Mouse (Mus musculus) forebrain, embryonic 11.5 days (tissue): Measurements from ENCODE around the gene Shbg. TPM values are rescaled to one million over a fixed set of nuclear protein-coding genes. Genes with fewer than 3 reads are reported as not detected.

Experiments
- ATAC-seq: fragments of 200-750 bp; cut with Nextera tagmentation; replicated peaks from 2 replicates; pipeline ENCODE4 v1.8.0; 2017; ENCODE audit warnings: moderate TSS enrichment; ENCODE audit not compliant: low FRiP score
- DNase-seq: peaks from one replicate; pipeline ENCODE4 v3.0.0-alpha.2; 2017; ENCODE audit warnings: low spot score
- H3K27ac ChIP-seq: fragments of 300-500 bp; sonication (generic); 2 replicates; pipeline ENCODE4 v1.5.1; 2014; ENCODE audit warnings: low read depth, low read length
- H3K27me3 ChIP-seq: fragments of 300-500 bp; sonication (generic); 2 replicates; pipeline ENCODE4 v1.6.1; 2014; ENCODE audit warnings: mild to moderate bottlenecking, low read length, mixed read lengths; ENCODE audit not compliant: control insufficient read depth, insufficient read depth
- H3K36me3 ChIP-seq: fragments of 300-500 bp; sonication (generic); 2 replicates; pipeline ENCODE4 v1.6.1; 2014; ENCODE audit warnings: mild to moderate bottlenecking, low read length, moderate library complexity, mixed read lengths; ENCODE audit not compliant: control insufficient read depth, insufficient read depth
- H3K4me1 ChIP-seq: fragments of 300-500 bp; sonication (generic); replicated peaks from 2 replicates; pipeline ENCODE4 v1.6.1; 2014; ENCODE audit warnings: low read length, mixed read lengths; ENCODE audit not compliant: control insufficient read depth, insufficient read depth
- H3K4me2 ChIP-seq: fragments of 300-500 bp; sonication (generic); 2 replicates; pipeline ENCODE4 v1.6.1; 2014; ENCODE audit warnings: low read depth, mild to moderate bottlenecking, low read length, moderate library complexity, mixed read lengths; ENCODE audit not compliant: severe bottlenecking
- H3K4me3 ChIP-seq: fragments of 300-500 bp; sonication (generic); 2 replicates; pipeline ENCODE4 v1.5.1; 2014; ENCODE audit warnings: low read depth, low read length
- H3K9ac ChIP-seq: fragments of 300-500 bp; sonication (generic); 2 replicates; pipeline ENCODE4 v1.6.1; 2014; ENCODE audit warnings: low read length
- H3K9me3 ChIP-seq: fragments of 300-500 bp; sonication (generic); 2 replicates; pipeline ENCODE4 v1.6.1; 2016; ENCODE audit warnings: low read length, mixed read lengths; ENCODE audit not compliant: control insufficient read depth
- WGBS: fragments of 180-500 bp; shearing (Covaris S2); extraction: QIAGEN DNeasy Blood & Tissue Kit; methylation state at CpG from one replicate; pipeline ENCODE4 v1.1.7; 2014; 5-methylcytosine and 5-hydroxymethylcytosine counted together
- microRNA counts: library from miRNA; unstranded; fragments of <30 nt; microRNA quantifications from one replicate; lab custom pipeline; 2015
- microRNA-seq: library from miRNA; unstranded; fragments of <30 nt; microRNA quantifications from one replicate; pipeline ENCODE4, GENCODE M21; 2016; ENCODE audit not compliant: insufficient number of aligned reads
- polyA plus RNA-seq: library from polyadenylated mRNA; unstranded; fragments of >200 nt; fragmentation: Nextera tagmentation; extraction: Ambion mirVana; gene quantifications from 2 replicates; pipeline ENCODE4 v1.2.1, GENCODE M21; 2014

Shbg gene
- polyA plus RNA-seq, 1 experiment from 2014 or later = not detected

GRCm38 (mm10) chr11:69578301-69578700 is 39.4 kb downstream of the Shbg start:
- H3K9ac ChIP-seq = peak overlapping the region; percentile 88
- ATAC-seq (no peak), DNase-seq (no peak)
- H3K4me2 ChIP-seq = peak overlapping the region; percentile 67
- no peaks in the 10 kb centered on the region for H3K9me3 ChIP-seq
- H3K4me1 ChIP-seq = peaks cover 16% of the 10 kb centered on the region
- H3K27me3 ChIP-seq = no peaks in the 10 kb centered on the region
- H3K27ac ChIP-seq = no peak overlapping the region
- peaks cover 3% of the 10 kb centered on the region; the same call in 1 of the 2 replicates for H3K36me3 ChIP-seq
- peak overlapping the region; percentile 81 for H3K4me3 ChIP-seq
- 14% methylated on average over 15 of the region's 15 CpGs for WGBS

- Histone ChIP-seq H3K27me3 (no peaks in the 10 kb centered on the region), H3K4me1 (peaks cover 16% of the 10 kb centered on the region), H3K36me3 (peaks cover 3% of the 10 kb centered on the region; the same call in 1 of the 2 replicates), H3K9ac (no peak overlapping the region), H3K9me3 (no peaks in the 10 kb centered on the region), H3K4me3 (no peak overlapping the region), H3K4me2 (no peak overlapping the region), H3K27ac (no peak overlapping the region)
- ATAC-seq = no peak
- DNase-seq = no peak
- WGBS = 81% methylated on average over 5 of the region's 5 CpGs
These were observed 41.4 kb downstream of the Shbg start for GRCm38 (mm10) chr11:69576307-69576706.

- Histone ChIP-seq H3K4me1 (peaks cover 16% of the 10 kb centered on the region), H3K9me3 (no peaks in the 10 kb centered on the region), H3K4me3 (no peak overlapping the region), H3K27ac (no peak overlapping the region), H3K4me2 (no peak overlapping the region), H3K9ac (no peak overlapping the region), H3K27me3 (no peaks in the 10 kb centered on the region), H3K36me3 (peaks cover 7% of the 10 kb centered on the region; the same call in 1 of the 2 replicates)
- 75% methylated on average over 3 of the region's 3 CpGs for WGBS
- ATAC-seq = no peak
- no peak for DNase-seq
These were observed 42.5 kb downstream of the Shbg start for GRCm38 (mm10) chr11:69575220-69575619.

GRCm38 (mm10) chr11:69565131-69565530 is 52.6 kb downstream of the Shbg start:
- ATAC-seq = no peak
- no peak overlapping the region for H3K9ac ChIP-seq
- H3K4me1 ChIP-seq = peaks cover 14% of the 10 kb centered on the region
- no peak overlapping the region for H3K4me3 ChIP-seq
- no peaks in the 10 kb centered on the region for H3K9me3 ChIP-seq
- H3K27me3 ChIP-seq = no peaks in the 10 kb centered on the region
- no peaks in the 10 kb centered on the region for H3K36me3 ChIP-seq
- no peak overlapping the region for H3K27ac ChIP-seq
- 83% methylated on average over 8 of the region's 8 CpGs for WGBS
- no peak for DNase-seq
- no peak overlapping the region for H3K4me2 ChIP-seq

MicroRNAs encoded within 50 kb of the gene (microRNA counts, 519-probe panel; counts per million panel counts)
- 31.2 counts per million for microRNA mmu-miR-1934 (lab: Ali Mortazavi, UCI)
- 551 counts per million, percentile 0 among the panel's probes with 10 or more counts for microRNA mmu-miR-467f (lab: Ali Mortazavi, UCI)

Small RNA genes lying within 50 kb of the gene (microRNA-seq; reads per million reads assigned to microRNA genes)
- gene Mir1934 = 5.0 reads per million
- not detected for gene Mir467f

Other genes with a start within 250 kb of the Shbg start
- 53.0 and 61.4 TPM in 2 replicates for gene Chd3, start 248.5 kb downstream of the Shbg start, polyA plus RNA-seq
- 105 and 109 TPM in 2 replicates for gene Naa38, start 222.4 kb downstream of the Shbg start, polyA plus RNA-seq
- gene Cyb5d1, start 222.3 kb downstream of the Shbg start, polyA plus RNA-seq = 43.7 and 44.4 TPM in 2 replicates
- gene Tmem88, start 219.7 kb downstream of the Shbg start, polyA plus RNA-seq = 15.6 and 18.5 TPM in 2 replicates
- 40.9 and 41.0 TPM in 2 replicates for gene Kdm6b, start 204.2 kb downstream of the Shbg start, polyA plus RNA-seq
- 2.1 and 2.6 TPM in 2 replicates for gene Dnah2, start 68.8 kb downstream of the Shbg start, polyA plus RNA-seq
- gene Efnb3, start 57.7 kb downstream of the Shbg start, polyA plus RNA-seq = 13.1 and 14.9 TPM in 2 replicates
- 39.3 and 44.1 TPM in 2 replicates for gene Wrap53, start 37.6 kb downstream of the Shbg start, polyA plus RNA-seq
- 168 and 175 TPM in 2 replicates for gene Trp53, start 37.5 kb downstream of the Shbg start, polyA plus RNA-seq
- 9.3 and 12.6 TPM in 2 replicates for gene Atp1b2, start 12.0 kb downstream of the Shbg start, polyA plus RNA-seq
- 13.9 and 17.7 TPM in 2 replicates for gene Sat2, start 4.1 kb upstream of the Shbg start, polyA plus RNA-seq
- 33.6 and 44.1 TPM in 2 replicates for gene Fxr2, start 15.1 kb upstream of the Shbg start, polyA plus RNA-seq
- not detected in 2 replicates for gene Sox15, start 37.4 kb upstream of the Shbg start, polyA plus RNA-seq
- gene Mpdu1, start 44.7 kb upstream of the Shbg start, polyA plus RNA-seq = 39.0 TPM in 2 replicates
- gene Cd68, start 48.2 kb upstream of the Shbg start, polyA plus RNA-seq = 6.3 and 6.4 TPM in 2 replicates
- 827 and 855 TPM in 2 replicates for gene Eif4a1, start 54.5 kb upstream of the Shbg start, polyA plus RNA-seq
- gene Senp3, start 64.2 kb upstream of the Shbg start, polyA plus RNA-seq = 110 and 117 TPM in 2 replicates
- not detected in 2 replicates for gene Tnfsf13, start 67.9 kb upstream of the Shbg start, polyA plus RNA-seq
- gene Tnfsf12, start 77.9 kb upstream of the Shbg start, polyA plus RNA-seq = 2.4 TPM in 2 replicates
- gene Tnfsfm13, start 78.2 kb upstream of the Shbg start, polyA plus RNA-seq = 0.60 and 1.2 TPM in 2 replicates
- 61.2 and 65.7 TPM in 2 replicates for gene Polr2a, start 140.7 kb upstream of the Shbg start, polyA plus RNA-seq
- not detected in 2 replicates for gene Slc35g3, start 144.1 kb upstream of the Shbg start, polyA plus RNA-seq
- 1.1 and 1.4 TPM in 2 replicates for gene Zbtb4, start 148.0 kb upstream of the Shbg start, polyA plus RNA-seq
- 0.73 and 1.1 TPM in 2 replicates for gene Chrnb1, start 178.0 kb upstream of the Shbg start, polyA plus RNA-seq
- gene Fgf11, start 184.0 kb upstream of the Shbg start, polyA plus RNA-seq = 1.3 and 1.7 TPM in 2 replicates
- gene Tmem102, start 187.7 kb upstream of the Shbg start, polyA plus RNA-seq = 0.32 and 0.65 TPM in 2 replicates
- not detected in 2 replicates for gene Gm39566, start 197.4 kb upstream of the Shbg start, polyA plus RNA-seq
- gene Spem2, start 200.6 kb upstream of the Shbg start, polyA plus RNA-seq = not detected in 2 replicates
- 0.53 TPM in 1 of 2 replicates, not detected in the other for gene Spem1, start 204.3 kb upstream of the Shbg start, polyA plus RNA-seq
- gene Nlgn2, start 219.9 kb upstream of the Shbg start, polyA plus RNA-seq = 11.0 and 11.1 TPM in 2 replicates
- 250 and 283 TPM in 2 replicates for gene Tmem256, start 220.6 kb upstream of the Shbg start, polyA plus RNA-seq
- gene Plscr3, start 228.5 kb upstream of the Shbg start, polyA plus RNA-seq = 64.6 and 71.9 TPM in 2 replicates
- gene Tnk1, start 240.8 kb upstream of the Shbg start, polyA plus RNA-seq = 0.73 TPM in 2 replicates